ENCODE assay signal across 24 mouse cellular contexts in genomic region chr16:28761417-28761976, GRCm38 (mm10). TPM values are rescaled to one million over a fixed set of nuclear protein-coding genes. Genes with fewer than 3 reads are reported as not detected.
DNase-seq lines count a peak whose midpoint lies in the region; ATAC-seq and TF ChIP-seq lines count a peak whose summit lies in the region.
"Had no signal": no experiment of that assay in that cellular context is flagged by ENCODE, and none has a peak within 500 bp of the region (broad histone marks: within the 10 kb centered on the region; RNA-seq: fewer than 3 reads in every experiment).

No protein-coding gene starts in this region.

- intact Hi-C loops in left cerebral cortex, postnatal 25 days (cut with DNase I): no loop called here

- TF ChIP-seq EP300 in lung, postnatal 0 days (IDR thresholded peaks at IDR 0.05): no peak

- H3K36me3 ChIP-seq in lung, embryonic 14.5 days (ENCODE audit: insufficient read depth): no peaks in the 10 kb centered on the region
- no peaks in the 10 kb centered on the region for H3K36me3 ChIP-seq in lung, postnatal 0 days (ENCODE audit: insufficient read depth, low read length)
- H3K36me3 ChIP-seq in hindbrain, postnatal 0 days (ENCODE audit: insufficient read depth, low read length): no peaks in the 10 kb centered on the region
- H3K36me3 ChIP-seq in heart, embryonic 12.5 days: no peaks in the 10 kb centered on the region
- H3K36me3 ChIP-seq in limb, embryonic 10.5 days: no peaks in the 10 kb centered on the region
- H3K36me3 ChIP-seq: forebrain, embryonic 12.5 days; heart, embryonic 13.5 days; limb, embryonic 12.5 days; liver, embryonic 13.5 days; neural tube, embryonic 12.5 days had no signal

- DNase-seq in lung, embryonic 14.5 days: peak; percentile 44
- no peak for DNase-seq in lung, postnatal 0 days (ENCODE audit: low spot score)
- peak; percentile 64 for DNase-seq in cerebellum, adult 11 months
- DNase-seq in cerebellum, postnatal 14 days: peak; percentile 77 to 89
- peak; percentile 68 for DNase-seq in hindbrain, postnatal 0 days (ENCODE audit: low spot score)
- no peak for DNase-seq in left cerebral cortex, postnatal 25 days (ENCODE audit: low spot score in 2 of 2)
- DNase-seq in limb, embryonic 10.5 days (ENCODE audit: low spot score): no peak
- DNase-seq: adrenal gland, postnatal 14 days; gastrocnemius, postnatal 36 days; heart, postnatal 36 days; kidney, postnatal 10 days; liver, embryonic 13.5 days; spleen, adult 18-20 months; thymus, adult 18-20 months had no signal

- no peak overlapping the region for H3K9ac ChIP-seq in lung, embryonic 14.5 days
- H3K9ac ChIP-seq in lung, postnatal 0 days (replicated peaks; ENCODE audit: low read depth): no peak overlapping the region
- H3K9ac ChIP-seq in hindbrain, postnatal 0 days (replicated peaks; ENCODE audit: low read length): no peak overlapping the region
- H3K9ac ChIP-seq in heart, embryonic 12.5 days: no peak overlapping the region
- H3K9ac ChIP-seq: forebrain, embryonic 12.5 days; heart, embryonic 13.5 days; limb, embryonic 12.5 days; liver, embryonic 13.5 days; neural tube, embryonic 12.5 days had no signal

- WGBS in lung, embryonic 14.5 days: 76% methylated on average over 4 of the region's 4 CpGs
- WGBS in lung, postnatal 0 days: 71% methylated on average over 4 of the region's 4 CpGs
- WGBS in hindbrain, postnatal 0 days: 64% methylated on average over 4 of the region's 4 CpGs
- WGBS in heart, embryonic 12.5 days: 85% methylated on average over 4 of the region's 4 CpGs
- 94% methylated on average over 4 of the region's 4 CpGs for WGBS in limb, embryonic 10.5 days

- no peak overlapping the region for H3K27ac ChIP-seq in lung, embryonic 14.5 days (ENCODE audit: low read depth)
- no peak overlapping the region for H3K27ac ChIP-seq in lung, postnatal 0 days (ENCODE audit: low read length)
- H3K27ac ChIP-seq in hindbrain, postnatal 0 days: peak overlapping the region; percentile 20; the same call in 1 of the 2 replicates
- H3K27ac ChIP-seq in heart, embryonic 12.5 days (ENCODE audit: poor library complexity, severe bottlenecking): no peak overlapping the region
- H3K27ac ChIP-seq in limb, embryonic 10.5 days: no peak overlapping the region
- H3K27ac ChIP-seq: forebrain, embryonic 12.5 days; heart, embryonic 13.5 days; layer of hippocampus, adult 2 months; limb, embryonic 12.5 days; liver, embryonic 13.5 days; neural tube, embryonic 12.5 days had no signal

- no peak for TF ChIP-seq CTCF in lung, embryonic 14.5 days (IDR thresholded peaks at IDR 0.05; ENCODE audit: low read depth)
- no peak for TF ChIP-seq CTCF in lung, postnatal 0 days (IDR thresholded peaks at IDR 0.05)
- TF ChIP-seq CTCF in hindbrain, postnatal 0 days (IDR thresholded peaks at IDR 0.05; ENCODE audit: low read depth): no peak

- no peaks in the 10 kb centered on the region for H3K4me1 ChIP-seq in lung, embryonic 14.5 days (ENCODE audit: insufficient read depth)
- no peaks in the 10 kb centered on the region for H3K4me1 ChIP-seq in lung, postnatal 0 days (ENCODE audit: insufficient read depth, low read depth, low read length)
- no peaks in the 10 kb centered on the region for H3K4me1 ChIP-seq in hindbrain, postnatal 0 days (ENCODE audit: insufficient read depth, low read length)
- H3K4me1 ChIP-seq in heart, embryonic 12.5 days (replicated peaks): no peaks in the 10 kb centered on the region
- H3K4me1 ChIP-seq in limb, embryonic 10.5 days: no peaks in the 10 kb centered on the region
- H3K4me1 ChIP-seq: forebrain, embryonic 12.5 days; heart, embryonic 13.5 days; limb, embryonic 12.5 days; liver, embryonic 13.5 days; neural tube, embryonic 12.5 days had no signal

- ATAC-seq in lung, embryonic 14.5 days (ENCODE audit: insufficient read depth): no peak
- ATAC-seq in lung, postnatal 0 days: no peak
- peak; percentile 69; the same call in 1 of the 2 replicates for ATAC-seq in hindbrain, postnatal 0 days
- no peak for ATAC-seq in heart, embryonic 12.5 days (ENCODE audit: insufficient number of reproducible peaks, low FRiP score)
- ATAC-seq: activated CD4-positive, CD25-positive, alpha-beta regulatory T cell, adult 4 months; intestine, postnatal 0 days; midbrain, embryonic 16.5 days had no signal

- H3K9me3 ChIP-seq in lung, embryonic 14.5 days (ENCODE audit: low read depth, low read length): no peaks in the 10 kb centered on the region
- H3K9me3 ChIP-seq in lung, postnatal 0 days (ENCODE audit: low read length): no peaks in the 10 kb centered on the region
- no peaks in the 10 kb centered on the region for H3K9me3 ChIP-seq in hindbrain, postnatal 0 days (ENCODE audit: low read length)
- H3K9me3 ChIP-seq in heart, embryonic 12.5 days (replicated peaks): no peaks in the 10 kb centered on the region
- H3K9me3 ChIP-seq in limb, embryonic 10.5 days (replicated peaks): no peaks in the 10 kb centered on the region
- H3K9me3 ChIP-seq: forebrain, embryonic 12.5 days; heart, embryonic 13.5 days; limb, embryonic 12.5 days; liver, embryonic 13.5 days; neural tube, embryonic 12.5 days had no signal

- H3K4me2 ChIP-seq in lung, embryonic 14.5 days: no peak overlapping the region
- no peak overlapping the region for H3K4me2 ChIP-seq in lung, postnatal 0 days (replicated peaks; ENCODE audit: low read depth, low read length)
- no peak overlapping the region for H3K4me2 ChIP-seq in hindbrain, postnatal 0 days (ENCODE audit: low read depth, low read length)
- no peak overlapping the region for H3K4me2 ChIP-seq in heart, embryonic 12.5 days
- H3K4me2 ChIP-seq: forebrain, embryonic 12.5 days; heart, embryonic 13.5 days; limb, embryonic 12.5 days; liver, embryonic 13.5 days; neural tube, embryonic 12.5 days had no signal

- H3K27me3 ChIP-seq in lung, embryonic 14.5 days (ENCODE audit: insufficient read depth, low read length): no peaks in the 10 kb centered on the region
- H3K27me3 ChIP-seq in lung, postnatal 0 days (replicated peaks; ENCODE audit: insufficient read depth, low read length): no peaks in the 10 kb centered on the region
- no peaks in the 10 kb centered on the region for H3K27me3 ChIP-seq in hindbrain, postnatal 0 days (ENCODE audit: insufficient read depth, low read length)
- H3K27me3 ChIP-seq in heart, embryonic 12.5 days (replicated peaks): no peaks in the 10 kb centered on the region
- H3K27me3 ChIP-seq in limb, embryonic 10.5 days (ENCODE audit: low read depth, poor library complexity, severe bottlenecking): no peaks in the 10 kb centered on the region
- H3K27me3 ChIP-seq: forebrain, embryonic 12.5 days; heart, embryonic 13.5 days; limb, embryonic 12.5 days; liver, embryonic 13.5 days; neural tube, embryonic 12.5 days had no signal

- no peak overlapping the region for H3K4me3 ChIP-seq in lung, embryonic 14.5 days (ENCODE audit: low read depth, low read length)
- no peak overlapping the region for H3K4me3 ChIP-seq in lung, postnatal 0 days (ENCODE audit: low read depth, low read length)
- H3K4me3 ChIP-seq in hindbrain, postnatal 0 days (ENCODE audit: low read length): no peak overlapping the region
- H3K4me3 ChIP-seq in heart, embryonic 12.5 days: no peak overlapping the region
- no peak overlapping the region for H3K4me3 ChIP-seq in limb, embryonic 10.5 days
- H3K4me3 ChIP-seq: forebrain, embryonic 12.5 days; heart, embryonic 13.5 days; layer of hippocampus, adult 2 months; limb, embryonic 12.5 days; liver, embryonic 13.5 days; neural tube, embryonic 12.5 days had no signal

RNA-seq across cellular contexts. Expression of gene Fgf12, which starts 8.6 kb away (rescaled TPM):
- 1.6 TPM in 2 replicates for polyA plus RNA-seq in lung, embryonic 14.5 days (2014; fragmentation: Nextera tagmentation; extraction: Ambion mirVana)
- polyA plus RNA-seq in lung, postnatal 0 days (2015; fragmentation: Nextera tagmentation; extraction: Ambion mirVana): 3.6 and 3.9 TPM in 2 replicates
- total RNA-seq in hindbrain, postnatal 0 days (2014; rRNA removed): 39.5 and 39.8 TPM in 2 replicates
- polyA plus RNA-seq in hindbrain, postnatal 0 days (2015; fragmentation: Nextera tagmentation; extraction: Ambion mirVana): 65.2 and 70.4 TPM in 2 replicates
- 100 to 1,000 TPM; 311 to 324 TPM for total RNA-seq in left cerebral cortex, postnatal 25 days (2021)
- 5.2 and 8.3 TPM in 2 replicates for polyA plus RNA-seq in heart, embryonic 12.5 days (2016; fragmentation: Nextera tagmentation; extraction: Ambion mirVana)
- 0.43 and 0.62 TPM in 2 replicates for polyA plus RNA-seq in limb, embryonic 10.5 days (2016; fragmentation: Nextera tagmentation; extraction: Ambion mirVana)
- total RNA-seq: megakaryocyte progenitor cell, adult 5-6 weeks had no signal

Comparison
In these comparisons a context has a peak if more than half of its experiments do, and no peak if none do; other contexts are left out.
1. DNase-seq: peak in lung, embryonic 14.5 days (single experiment), cerebellum, adult 11 months (single experiment), cerebellum, postnatal 14 days (2 of 2) and hindbrain, postnatal 0 days (single experiment); none in lung, postnatal 0 days (single experiment), left cerebral cortex, postnatal 25 days (0 of 2) and limb, embryonic 10.5 days (single experiment).